Mouse (Mus musculus) liver, adult 2 months (tissue): ENCODE measurements at regions not wholly inside any gene's neighbourhood (a gene's known extent, or its start where the extent isn't known, plus 50 kb on each side); places are given as distances from the start of the nearest gene placed in this dataset.

ENCODE experiments used
- CTCF ChIP-seq: fragments of 200-500 bp; IDR thresholded peaks from 2 replicates; pipeline ENCODE4 v1.5.1; 2011; ENCODE audit warnings: low read depth, low read length, control low read depth
- POLR2A ChIP-seq: fragments of 200-500 bp; IDR thresholded peaks from 2 replicates; pipeline ENCODE4 v1.6.1; 2011; ENCODE audit warnings: low read length, control low read depth; ENCODE audit not compliant: insufficient read depth; ENCODE audit errors: extremely low read depth

DNA sequence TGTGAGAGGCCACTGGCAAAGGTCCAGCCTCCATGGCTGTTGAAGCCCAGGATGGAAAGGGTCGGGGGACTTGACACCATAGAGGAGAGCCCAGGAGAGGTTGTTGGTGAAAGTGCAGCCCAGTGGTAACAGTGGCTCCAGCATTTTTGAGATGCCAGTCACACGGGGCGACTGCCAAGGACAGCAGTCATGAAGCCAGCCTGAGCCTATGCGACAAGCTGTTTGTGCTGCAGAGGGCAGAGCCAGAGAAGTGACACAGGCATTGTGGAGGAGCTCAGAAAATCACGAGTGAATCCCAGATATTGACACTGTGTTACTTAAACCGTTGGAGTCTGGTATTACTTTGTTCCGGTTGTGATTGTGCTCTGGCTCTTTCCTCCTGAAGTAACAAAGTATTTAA, 233.4 kb downstream of the Cryba4 start:
- TF ChIP-seq POLR2A (no peak), CTCF (no peak)
